Mouse (Mus musculus): ENCODE measurements around the gene Abhd17c. TPM values are rescaled to one million over a fixed set of nuclear protein-coding genes. Genes with fewer than 3 reads are reported as not detected.

Gene Abhd17c
- total RNA-seq, 2 experiments from 2014 or later = 10.7 to 19.1 TPM

- ATAC-seq (replicated peaks; ENCODE audit: low FRiP score, low TSS enrichment, poor library complexity, severe bottlenecking) = no peak
Observed at GRCm38 (mm10) chr7:84088191-84088590, 63.5 kb downstream of the Abhd17c start.

DNA sequence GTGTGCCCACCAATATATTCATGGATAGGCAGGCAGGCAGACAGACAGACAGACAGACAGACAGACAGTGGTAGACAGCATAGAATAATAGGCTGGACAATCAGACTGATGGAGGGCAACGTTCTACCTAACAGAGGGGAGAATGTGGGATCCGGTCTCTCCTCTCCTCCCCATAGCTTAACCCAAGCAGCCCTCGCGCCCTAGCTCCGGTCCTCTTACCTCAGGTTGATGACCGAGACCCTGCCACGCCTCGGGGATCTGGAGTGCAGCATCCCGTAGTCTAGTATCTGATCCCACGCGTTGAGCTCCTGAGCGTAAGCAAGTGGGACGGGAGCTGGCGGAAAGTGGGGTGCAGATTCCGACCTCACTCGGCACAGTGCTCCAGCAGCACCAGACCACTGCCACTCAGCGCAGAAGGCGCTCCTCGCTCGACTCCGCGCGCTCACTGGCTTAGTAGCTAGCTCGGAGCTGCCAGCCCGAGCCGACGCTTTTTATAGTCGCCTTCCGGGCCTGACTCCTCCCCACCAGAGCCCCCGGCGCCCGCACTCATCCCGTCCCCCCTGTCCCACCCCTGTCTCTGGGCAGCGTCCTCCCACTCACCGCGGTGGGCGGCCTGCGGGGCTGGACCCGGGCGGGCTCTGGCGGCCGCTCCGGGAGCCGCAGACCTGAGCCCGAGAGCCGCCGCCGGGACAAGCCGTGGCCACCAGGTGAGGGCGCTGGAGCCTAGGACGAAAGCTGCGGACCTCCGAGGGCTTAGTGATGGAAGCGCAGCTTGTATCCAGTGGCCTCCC is 65.5 kb downstream of the Abhd17c start, which contains the start of gene Cemip:
Gene Cemip (minus strand): TSS at position 464 of the 791 bp plus-strand sequence.
- ATAC-seq (replicated peaks; ENCODE audit: low FRiP score, low TSS enrichment, poor library complexity, severe bottlenecking) = peak; percentile 56

DNA sequence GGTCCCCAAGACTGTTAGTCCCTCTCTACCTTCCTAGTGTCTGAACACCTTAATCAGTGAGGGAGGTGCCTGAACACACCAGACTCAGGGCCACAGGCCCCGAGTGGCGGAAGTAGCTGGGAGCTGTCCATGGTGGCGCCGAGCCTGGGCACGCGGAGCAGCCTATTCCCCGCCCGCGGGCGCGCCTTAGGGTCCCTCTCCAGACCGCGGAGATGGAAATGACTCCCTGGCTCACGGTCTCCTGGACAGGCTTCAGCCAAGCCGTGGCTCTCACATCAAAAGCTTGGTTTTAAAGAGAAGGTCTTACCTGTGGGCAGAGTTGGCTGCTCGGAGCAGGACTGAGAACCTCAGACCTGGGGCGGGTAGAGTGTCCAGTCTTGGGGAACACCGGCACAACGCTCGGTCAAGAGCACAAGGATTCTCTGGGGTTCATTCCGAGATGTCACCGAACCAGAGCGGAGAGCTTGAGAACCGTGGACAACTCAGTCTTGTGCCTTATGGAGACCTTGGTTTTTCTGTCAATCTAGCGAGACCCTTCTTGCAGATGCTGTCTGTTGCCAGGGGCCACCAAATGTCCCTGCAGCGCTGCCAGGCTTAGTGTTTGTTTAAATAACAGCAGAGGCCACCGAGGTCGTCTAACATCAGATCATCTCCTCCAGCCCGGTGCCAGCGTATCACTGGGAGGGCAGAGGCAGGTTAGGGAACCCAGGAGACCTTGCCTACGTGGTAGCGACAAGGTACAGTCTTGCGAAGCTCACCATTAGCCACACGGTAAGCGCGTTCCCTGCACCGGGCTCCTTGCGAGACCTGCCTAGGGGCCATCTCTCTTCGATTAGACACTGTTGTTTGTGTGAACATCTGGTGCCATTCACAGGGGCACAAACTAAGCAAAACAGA is 66.4 kb downstream of the Abhd17c start:
- peak; percentile 84 for ATAC-seq (replicated peaks; ENCODE audit: low FRiP score, low TSS enrichment, poor library complexity, severe bottlenecking)

DNA sequence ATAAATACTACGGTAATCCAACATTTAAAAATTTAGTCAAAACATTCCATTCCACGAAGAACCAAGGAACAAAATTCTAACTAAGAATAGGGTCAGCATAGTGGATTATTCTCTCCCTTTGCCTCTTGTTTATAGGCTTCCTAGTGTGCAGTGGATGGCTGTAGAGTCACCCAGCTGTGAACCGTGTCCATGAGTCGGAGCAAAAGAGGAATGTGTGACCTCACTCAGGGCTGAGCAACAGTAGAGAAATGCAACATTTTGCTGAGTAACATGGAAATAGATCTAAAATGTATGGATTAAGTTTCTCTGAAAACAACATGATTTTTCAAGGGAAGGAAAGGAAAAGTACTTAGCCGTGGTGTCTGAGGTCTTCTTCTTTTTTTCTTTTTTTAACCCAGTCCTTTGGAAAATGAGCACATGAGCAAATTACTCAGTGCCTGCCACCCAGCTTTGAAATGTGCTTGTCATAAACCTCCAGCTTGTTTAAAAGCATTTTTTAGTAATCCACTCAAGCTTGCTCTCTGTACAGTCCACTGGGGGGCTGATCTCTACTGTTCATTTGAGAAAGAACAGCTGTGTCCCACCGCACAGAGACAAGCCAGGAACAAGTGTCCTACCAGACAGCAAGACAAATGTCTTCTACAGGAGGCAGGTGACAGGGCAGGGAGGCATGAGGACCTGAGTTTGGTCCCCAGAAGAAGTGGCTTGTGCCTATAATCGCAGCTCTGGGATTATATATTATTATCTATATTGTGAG is 74.3 kb downstream of the Abhd17c start:
- no peak for ATAC-seq (replicated peaks; ENCODE audit: low FRiP score, low TSS enrichment, poor library complexity, severe bottlenecking)

- ATAC-seq (replicated peaks; ENCODE audit: low FRiP score, low TSS enrichment, poor library complexity, severe bottlenecking) = no peak
Observed at GRCm38 (mm10) chr7:84074266-84074665, 77.4 kb downstream of the Abhd17c start.

GRCm38 (mm10) chr7:84073856-84074255 is 77.8 kb downstream of the Abhd17c start:
- no peak for ATAC-seq (replicated peaks; ENCODE audit: low FRiP score, low TSS enrichment, poor library complexity, severe bottlenecking)

GRCm38 (mm10) chr7:84068931-84069330 is 82.8 kb downstream of the Abhd17c start:
- ATAC-seq (replicated peaks; ENCODE audit: low FRiP score, low TSS enrichment, poor library complexity, severe bottlenecking) = no peak

GRCm38 (mm10) chr7:84059799-84060198 is 91.9 kb downstream of the Abhd17c start:
- no peak for ATAC-seq (replicated peaks; ENCODE audit: low FRiP score, low TSS enrichment, poor library complexity, severe bottlenecking)

Other genes starting within 250 kb of the Abhd17c start
- gene Cemip, start 65.4 kb downstream of the Abhd17c start, total RNA-seq (2014; fragmentation: Nextera tagmentation) = not detected in 2 replicates
- 1.2 TPM in 1 of 2 replicates, not detected in the other for gene Cemip, start 65.4 kb downstream of the Abhd17c start, total RNA-seq (2017)